Mouse (Mus musculus): ENCODE results near the gene Gm28230.

Gm28230 gene

DNA sequence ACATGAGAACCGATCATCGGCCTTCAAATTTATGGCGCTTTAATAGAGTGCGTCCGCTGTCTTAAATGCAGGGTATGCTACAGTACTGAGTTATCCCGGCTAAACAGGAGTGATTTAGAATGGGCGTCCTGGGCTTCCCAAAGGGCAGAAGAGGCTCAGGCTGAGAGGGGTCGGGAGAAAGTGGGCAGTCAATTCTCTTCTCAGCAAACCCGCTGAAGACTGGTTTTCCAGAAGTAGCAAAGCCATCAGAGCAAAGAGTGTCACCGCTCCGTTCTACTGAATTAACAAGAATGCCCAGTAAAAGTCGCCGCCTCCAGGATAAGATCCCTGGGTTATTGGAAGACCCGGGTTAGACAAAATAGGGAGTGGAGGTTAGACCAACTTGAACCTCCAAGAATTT, 13.3 kb downstream of the Gm28230 start:
- ChIA-PET CTCF (interaction anchor here in 1 of 4 experiments (1.8 kb wide), 1 partner anchor 24 kb away, joined by 8 read pairs; no protein-coding TSS in a partner anchor), POLR2A (interaction anchor here in 1 of 4 experiments (0.6 to 0.7 kb wide), 2 partner anchors 10 to 50 kb away, joined by 3 to 6 read pairs; no protein-coding TSS in a partner anchor)

DNA sequence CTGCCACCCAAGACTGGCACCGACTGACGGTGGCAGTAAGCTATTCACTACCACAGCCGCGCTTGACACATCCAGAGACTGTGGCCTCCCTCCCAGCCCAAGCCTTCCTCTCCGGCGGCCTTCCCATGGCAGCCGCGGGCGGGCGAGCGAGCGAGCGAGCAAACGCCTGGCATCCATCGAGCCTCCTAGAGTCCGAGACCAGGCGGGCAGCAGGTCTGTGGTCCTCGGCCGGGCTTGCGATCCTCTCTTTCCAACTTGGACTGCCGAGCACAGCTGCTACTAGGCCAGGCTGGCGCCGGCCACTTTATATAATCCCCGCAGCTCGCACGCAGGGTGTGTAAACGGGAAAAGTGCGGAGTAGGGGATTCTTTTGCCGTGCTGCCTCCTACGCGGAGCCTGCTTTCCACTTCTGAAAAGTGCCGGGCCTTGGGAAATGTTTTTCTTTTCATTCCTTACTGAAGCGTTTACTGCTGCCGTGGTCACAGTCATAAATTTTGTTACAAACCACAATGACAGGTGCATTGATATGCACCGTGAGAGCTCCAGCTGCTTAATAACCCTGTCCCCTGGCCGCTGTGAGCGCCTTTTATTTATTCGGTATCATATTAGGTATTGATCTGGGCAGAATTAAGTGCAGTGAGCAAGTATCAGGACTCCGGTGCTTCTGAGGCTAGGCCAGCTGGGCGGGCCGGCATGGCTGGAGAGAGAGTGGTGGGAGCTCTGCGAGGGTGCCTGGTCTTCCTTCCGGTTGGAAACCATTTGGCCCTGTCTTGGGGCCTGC, 14.0 kb downstream of the Gm28230 start:
- POLR2A ChIA-PET = interaction anchor here in 1 of 4 experiments (0.6 to 0.7 kb wide), 2 partner anchors 11 to 49 kb away, joined by 3 to 6 read pairs; no protein-coding TSS in a partner anchor
- CTCF ChIA-PET = no interaction called here

DNA sequence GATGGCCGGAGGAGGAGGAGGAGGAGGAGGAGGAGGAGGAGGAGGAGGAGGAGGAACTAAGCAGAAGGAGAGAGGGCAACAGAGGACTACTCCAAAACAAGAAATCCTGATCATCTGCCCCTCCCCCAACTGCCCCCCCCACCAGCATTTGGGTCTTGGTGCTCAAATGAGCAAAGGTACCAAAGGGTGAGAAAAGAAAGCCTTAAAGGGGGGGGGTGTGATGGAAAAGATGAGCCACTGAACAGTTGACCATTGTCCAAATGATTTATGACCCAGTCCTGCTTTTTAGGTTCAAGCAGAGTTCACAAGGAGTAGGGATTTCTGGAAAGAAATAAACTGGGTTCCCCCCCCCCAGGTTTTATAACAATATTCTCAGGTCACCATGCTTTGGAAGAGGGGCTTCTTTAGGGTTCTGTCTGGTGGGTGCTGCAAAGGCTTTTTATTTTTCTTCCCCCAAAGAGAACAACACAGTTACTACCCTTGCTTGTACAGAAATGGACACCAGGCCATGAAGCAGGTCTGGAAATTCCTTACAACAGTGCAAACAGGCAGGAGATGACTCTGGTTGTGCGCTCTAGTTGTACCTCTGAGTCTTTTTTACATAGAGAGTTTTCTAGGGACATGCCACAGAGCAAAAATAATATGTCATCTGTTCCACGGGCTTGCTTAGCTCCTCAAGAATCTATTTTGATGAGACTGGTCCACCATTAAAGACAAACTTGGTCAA, 14.9 kb downstream of the Gm28230 start:
- ChIA-PET POLR2A (interaction anchor here in 1 of 4 experiments (0.5 kb wide), 1 partner anchor 252 kb away, joined by 3 read pairs; no protein-coding TSS in a partner anchor), CTCF (no interaction called here)

DNA sequence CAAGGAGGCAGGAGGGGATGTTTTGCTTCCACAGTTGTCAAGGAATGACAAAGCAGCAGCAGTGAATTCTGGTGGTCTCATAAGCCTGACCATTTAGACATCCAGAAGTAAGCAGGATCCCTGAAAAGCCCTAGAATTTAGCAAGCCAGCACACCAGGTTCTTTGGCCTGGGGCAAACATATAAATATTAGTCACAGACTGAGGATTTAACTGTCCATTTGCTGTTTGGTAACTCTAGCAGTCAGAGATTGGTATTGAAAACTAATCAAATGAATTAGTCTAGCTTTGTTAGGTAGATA, 15.4 kb downstream of the Gm28230 start:
- POLR2A ChIA-PET = interaction anchor here in 1 of 4 experiments (0.5 kb wide), 1 partner anchor 252 kb away, joined by 3 read pairs; no protein-coding TSS in a partner anchor
- CTCF ChIA-PET = no interaction called here

DNA sequence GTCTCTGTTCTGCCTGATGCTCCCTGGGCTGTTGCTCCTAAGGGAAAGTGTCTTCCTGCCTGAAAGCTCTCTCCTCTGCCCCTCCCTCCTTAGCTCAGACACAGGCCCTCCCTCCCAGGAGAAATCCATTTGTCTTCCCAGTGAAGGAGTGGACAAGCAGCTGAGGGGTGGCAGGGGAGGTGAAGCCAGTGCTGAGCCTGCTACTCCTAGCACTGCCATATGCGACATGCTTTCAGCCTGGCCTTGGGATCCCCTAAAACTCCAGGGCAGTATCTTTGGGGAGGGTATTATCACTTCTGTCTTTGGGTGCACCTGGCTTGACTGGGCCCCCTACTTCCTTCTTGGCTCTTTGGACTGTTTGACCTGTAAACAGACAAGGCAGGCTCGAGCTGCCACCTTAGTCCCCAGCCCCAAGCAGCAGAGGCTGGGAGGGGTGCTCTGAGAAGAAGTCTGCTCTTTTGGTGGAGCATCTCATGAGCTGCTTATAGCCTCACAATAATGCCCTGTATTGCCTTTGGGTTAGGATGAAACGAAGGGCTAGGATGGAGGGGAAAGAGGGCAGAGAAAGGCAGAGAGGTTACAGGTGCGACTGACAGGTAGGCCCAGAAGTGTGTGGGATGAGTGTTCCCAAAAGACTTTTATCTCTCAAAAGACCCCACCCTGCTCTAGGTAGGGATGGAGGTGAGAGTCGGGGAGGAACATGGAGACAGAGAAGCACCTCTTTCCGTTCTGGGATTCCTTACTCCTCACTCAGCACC, 19.2 kb downstream of the Gm28230 start:
- ChIA-PET CTCF (interaction anchor here in 1 of 4 experiments (1.1 kb wide), 1 partner anchor 218 kb away, joined by 3 read pairs; no protein-coding TSS in a partner anchor), POLR2A (interaction anchor here in 3 of 4 experiments (0.6 to 1.4 kb wide), 4 partner anchors 10 to 802 kb away, joined by 3 to 4 read pairs (median 4); no protein-coding TSS in a partner anchor)

DNA sequence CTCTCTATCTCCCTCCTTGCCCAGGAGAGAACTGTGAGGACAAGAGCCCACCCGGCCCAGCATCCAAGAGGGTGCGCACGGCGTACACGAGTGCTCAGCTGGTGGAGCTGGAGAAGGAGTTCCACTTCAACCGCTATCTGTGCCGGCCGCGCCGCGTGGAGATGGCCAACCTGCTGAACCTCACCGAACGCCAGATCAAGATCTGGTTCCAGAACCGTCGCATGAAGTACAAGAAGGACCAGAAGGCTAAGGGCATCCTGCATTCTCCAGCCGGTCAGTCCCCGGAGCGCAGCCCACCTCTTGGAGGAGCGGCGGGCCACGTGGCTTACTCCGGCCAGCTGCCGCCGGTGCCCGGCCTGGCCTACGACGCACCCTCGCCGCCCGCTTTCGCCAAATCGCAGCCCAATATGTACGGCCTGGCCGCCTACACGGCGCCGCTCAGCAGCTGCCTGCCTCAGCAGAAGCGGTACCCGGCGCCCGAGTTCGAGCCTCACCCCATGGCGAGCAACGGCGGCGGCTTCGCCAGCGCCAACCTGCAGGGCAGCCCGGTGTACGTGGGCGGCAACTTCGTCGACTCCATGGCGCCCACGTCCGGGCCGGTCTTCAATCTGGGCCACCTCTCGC, 19.9 kb downstream of the Gm28230 start:
- ChIA-PET CTCF (interaction anchor here in 2 of 4 experiments (0.5 to 0.7 kb wide), 2 partner anchors 329 to 1475 kb away, joined by 3 read pairs; partner anchors contain the start of gene Sp9 (in 1 of the 2)), POLR2A (interaction anchor here in 2 of 4 experiments (0.6 to 1.4 kb wide), 3 partner anchors 11 to 802 kb away, joined by 3 to 4 read pairs (median 4); no protein-coding TSS in a partner anchor)

DNA sequence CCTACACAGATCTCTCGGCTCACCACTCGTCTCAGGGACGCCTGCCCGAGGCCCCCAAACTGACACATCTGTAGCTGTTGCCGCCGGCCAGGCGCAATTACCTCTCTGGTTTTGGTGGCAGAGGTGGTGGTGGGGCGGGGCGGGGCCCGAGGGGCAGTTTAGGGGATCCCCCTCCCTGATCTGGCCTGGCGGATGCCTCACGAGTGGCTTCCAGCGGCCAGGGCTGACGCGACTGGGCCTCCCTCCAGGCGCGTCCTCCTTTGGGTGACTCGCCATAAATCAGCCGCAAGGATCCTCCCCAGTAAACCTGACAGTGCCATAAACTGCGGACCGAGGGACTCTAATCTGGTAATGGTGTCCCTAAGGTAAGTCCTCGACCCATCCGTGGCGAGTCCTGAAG, 20.5 kb downstream of the Gm28230 start:
- POLR2A ChIA-PET = no interaction called here

DNA sequence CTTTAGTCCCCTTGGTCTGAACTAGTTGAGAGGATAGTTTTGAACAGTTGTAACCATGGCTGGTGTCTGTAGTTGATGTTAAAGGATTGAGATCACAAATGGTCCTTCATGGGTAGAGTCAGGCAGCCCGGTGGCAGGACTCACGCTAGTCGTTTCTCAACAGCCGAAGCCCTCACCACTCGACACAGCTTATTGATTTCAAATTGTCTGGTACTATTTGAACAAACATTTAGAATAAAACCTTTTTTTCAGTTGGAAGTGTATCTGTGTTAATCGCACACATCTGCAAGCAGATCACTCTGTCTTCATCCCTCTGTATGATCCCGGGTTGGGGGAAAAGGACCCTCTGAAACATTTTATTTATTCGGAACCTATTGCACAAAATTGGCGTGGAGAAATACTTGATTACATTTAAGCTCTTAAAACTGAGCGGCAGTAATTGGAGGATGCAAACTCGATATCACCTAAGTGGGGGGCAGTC, 21.2 kb downstream of the Gm28230 start:
- ChIA-PET CTCF (no interaction called here), POLR2A (no interaction called here)

More for the DNA sequence above, 20.5 kb downstream of the Gm28230 start:
- CTCF ChIA-PET = interaction anchor here in 1 of 4 experiments (0.5 to 0.7 kb wide), 2 partner anchors 244 to 330 kb away, joined by 3 read pairs; no protein-coding TSS in a partner anchor

DNA sequence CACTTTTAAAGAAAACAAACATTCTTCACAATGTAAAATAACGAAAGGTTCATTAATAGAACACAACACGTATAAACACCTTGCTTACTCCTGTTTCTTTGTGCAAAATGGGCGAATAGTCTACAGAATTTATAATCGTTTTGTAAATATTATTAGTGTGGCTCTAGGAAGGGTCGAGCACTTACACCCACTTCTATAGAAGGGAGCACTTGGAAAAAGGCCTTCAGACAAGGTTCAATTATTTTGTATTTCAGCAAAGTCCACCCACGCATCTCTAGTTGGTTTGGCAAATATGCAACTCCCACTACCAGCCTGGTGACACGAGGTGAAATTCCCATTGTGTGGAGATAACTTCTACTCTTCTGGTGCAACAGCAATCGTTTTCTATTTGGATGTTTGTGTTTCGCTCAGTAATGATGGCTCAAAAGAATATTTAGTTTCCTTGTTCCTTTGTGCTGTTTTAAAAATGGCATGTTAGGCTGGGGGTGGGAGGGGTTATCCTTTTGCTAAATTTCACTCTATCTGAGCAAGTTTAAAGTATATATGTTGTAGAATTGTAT, 22.0 kb downstream of the Gm28230 start:
- ChIA-PET POLR2A (interaction anchor here in 2 of 4 experiments (1.0 to 1.2 kb wide), 2 partner anchors 13 to 21 kb away, joined by 3 to 4 read pairs; no protein-coding TSS in a partner anchor), CTCF (interaction anchor here in 1 of 4 experiments (0.6 kb wide), 1 partner anchor 76 kb away, joined by 3 read pairs; no protein-coding TSS in a partner anchor)

DNA sequence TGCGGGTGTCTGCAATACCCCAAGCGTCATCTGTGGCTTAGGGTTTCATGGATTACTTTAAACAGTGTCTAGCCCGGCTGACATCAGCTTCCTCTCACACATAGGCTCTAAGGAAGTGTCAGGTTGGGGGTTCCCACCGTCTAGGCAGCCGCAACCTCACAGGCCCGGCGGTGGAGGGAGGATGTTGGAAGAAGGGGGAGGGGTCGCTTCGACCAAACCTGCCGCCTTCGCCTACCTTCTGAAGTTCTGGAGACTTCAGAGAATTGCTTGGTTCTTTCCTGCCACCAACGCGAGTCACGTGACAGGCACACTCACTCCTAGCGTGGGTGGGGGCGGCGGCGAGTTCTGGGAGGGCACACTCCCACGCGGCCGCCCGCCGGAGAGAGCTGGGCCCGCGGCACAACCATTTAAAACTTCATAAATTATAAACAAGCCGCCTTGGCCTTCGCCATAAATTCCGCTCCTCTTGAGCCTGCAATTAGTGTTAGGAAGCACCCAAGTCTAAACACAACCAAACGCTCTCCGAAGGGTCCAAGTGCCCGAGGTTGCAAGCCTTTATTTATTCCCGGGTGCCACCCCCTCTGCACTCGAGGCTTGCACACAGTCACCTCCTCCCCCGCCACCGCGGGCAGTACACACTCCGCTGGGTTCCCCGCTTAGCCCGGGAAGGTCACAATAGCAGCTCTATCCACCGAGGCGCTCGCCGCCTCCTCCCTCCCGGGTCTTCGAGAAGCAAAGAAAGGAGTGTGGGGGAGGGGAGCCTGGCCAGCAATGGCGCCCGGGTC, 23.0 kb downstream of the Gm28230 start:
- ChIA-PET POLR2A (interaction anchor here in 2 of 4 experiments (1.0 to 1.2 kb wide), 2 partner anchors 12 to 22 kb away, joined by 3 to 4 read pairs; no protein-coding TSS in a partner anchor), CTCF (interaction anchor here in 1 of 4 experiments (0.6 kb wide), 1 partner anchor 77 kb away, joined by 3 read pairs; no protein-coding TSS in a partner anchor)

DNA sequence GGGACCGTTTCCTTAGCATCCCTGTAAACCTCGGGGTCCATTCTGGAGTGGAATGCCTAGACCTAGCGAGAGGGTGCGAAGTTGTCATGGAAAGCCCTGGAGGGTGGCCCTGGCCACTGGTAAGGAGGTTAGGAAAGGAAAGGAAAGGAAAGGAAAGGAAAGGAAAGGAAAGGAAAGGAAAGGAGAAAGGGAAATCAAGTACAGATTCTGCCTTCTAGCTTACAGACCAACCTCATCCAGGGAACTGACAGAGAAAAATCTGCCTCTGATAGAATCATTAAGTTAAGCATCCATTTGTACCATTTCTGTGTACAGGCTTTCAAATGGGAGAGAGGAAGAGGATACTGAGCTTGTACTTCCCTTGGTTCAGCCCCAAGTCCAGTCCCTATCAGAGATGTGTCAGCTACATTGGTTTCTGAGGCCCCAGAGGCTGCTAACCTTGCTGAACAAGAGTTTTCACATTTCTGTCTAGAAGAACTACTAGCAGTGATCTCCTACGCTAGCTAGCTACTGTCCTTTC, 24.3 kb downstream of the Gm28230 start:
- CTCF ChIA-PET = interaction anchor here in 1 of 4 experiments (0.6 kb wide), 1 partner anchor 70 kb away, joined by 5 read pairs; no protein-coding TSS in a partner anchor
- POLR2A ChIA-PET = no interaction called here

DNA sequence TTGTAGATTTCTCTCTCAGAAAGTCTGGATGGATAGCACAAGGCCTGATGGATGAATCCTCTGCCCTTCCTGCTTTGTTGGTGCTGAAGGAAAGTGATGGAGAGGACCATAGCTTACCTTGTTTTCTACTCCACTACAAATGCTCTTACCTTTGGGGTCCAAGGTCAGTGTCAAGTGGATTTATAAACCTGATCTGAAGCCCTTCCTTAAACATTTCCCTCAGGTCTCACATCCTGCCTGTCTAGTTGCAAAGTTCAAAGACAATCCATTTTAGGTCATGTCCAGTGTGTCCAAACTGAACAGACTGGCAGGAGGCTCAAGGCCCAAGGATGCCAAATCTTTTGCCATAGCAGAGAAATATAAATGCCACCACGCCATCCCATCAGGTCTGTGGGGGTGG, 25.3 kb downstream of the Gm28230 start:
- ChIA-PET POLR2A (no interaction called here), CTCF (no interaction called here)

DNA sequence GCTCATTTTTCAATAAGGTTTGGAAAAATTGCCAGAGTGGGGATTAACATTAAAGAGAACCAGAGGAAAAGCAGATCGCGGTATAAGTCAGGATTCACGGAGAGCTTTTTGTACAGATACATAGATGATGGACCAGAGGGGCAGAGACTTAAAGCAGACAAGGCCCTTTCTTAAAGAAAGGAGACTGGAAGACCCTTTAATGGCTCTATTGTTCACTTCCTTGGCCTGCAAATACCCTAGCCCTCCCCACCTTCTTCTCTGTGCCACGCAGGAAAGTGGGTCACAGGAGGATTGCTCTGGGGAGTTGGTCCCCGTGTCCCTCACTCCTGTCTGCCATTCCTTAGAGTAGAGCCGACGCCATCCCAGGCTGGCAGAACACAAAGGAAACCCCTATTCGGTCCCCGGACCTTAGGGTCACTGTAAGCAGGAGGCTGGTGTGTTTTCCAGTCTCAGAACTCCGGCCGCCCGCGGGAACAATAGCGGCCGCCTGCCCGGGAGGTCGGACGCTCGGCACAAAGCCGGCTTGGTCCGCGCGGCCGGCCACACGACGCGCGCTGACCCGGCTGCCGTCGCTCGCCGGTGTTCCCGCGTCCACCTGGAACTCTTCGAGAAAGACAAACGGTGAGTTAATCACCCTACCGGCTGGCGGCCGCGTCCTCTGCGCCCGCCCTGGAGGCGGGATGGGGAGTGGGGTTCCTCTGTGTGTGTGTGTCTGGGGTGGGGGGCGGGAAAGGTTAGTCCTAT, 26.1 kb downstream of the Gm28230 start:
- ChIA-PET CTCF (no interaction called here), POLR2A (interaction anchor here in 1 of 4 experiments (1.4 kb wide), 1 partner anchor 10 kb away, joined by 4 read pairs; the partner anchor contains the start of gene Hoxd1)

DNA sequence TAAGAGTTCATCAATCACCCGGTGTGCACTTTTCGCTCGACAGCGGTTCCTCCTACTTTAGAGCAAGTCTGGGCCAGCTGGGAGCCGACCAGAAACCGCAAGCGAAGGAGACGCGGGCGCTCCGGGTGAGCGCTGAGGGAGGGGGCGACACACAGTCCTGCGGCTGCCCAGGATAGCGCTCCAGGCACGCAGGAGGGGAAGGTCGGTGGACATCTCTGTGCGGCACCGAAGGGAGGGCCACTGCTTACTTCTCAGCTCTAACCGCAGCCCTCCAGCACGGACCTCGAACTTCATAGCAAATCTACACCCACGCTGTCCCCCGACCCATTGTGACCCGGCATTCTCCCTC, 26.6 kb downstream of the Gm28230 start:
- ChIA-PET CTCF (interaction anchor here in 1 of 4 experiments (0.6 kb wide), 1 partner anchor 237 kb away, joined by 4 read pairs; no protein-coding TSS in a partner anchor), POLR2A (interaction anchor here in 2 of 4 experiments (1.2 to 1.4 kb wide), 2 partner anchors 9 to 23 kb away, joined by 3 to 4 read pairs; partner anchors contain the start of gene Hoxd1 (in 1 of the 2))

DNA sequence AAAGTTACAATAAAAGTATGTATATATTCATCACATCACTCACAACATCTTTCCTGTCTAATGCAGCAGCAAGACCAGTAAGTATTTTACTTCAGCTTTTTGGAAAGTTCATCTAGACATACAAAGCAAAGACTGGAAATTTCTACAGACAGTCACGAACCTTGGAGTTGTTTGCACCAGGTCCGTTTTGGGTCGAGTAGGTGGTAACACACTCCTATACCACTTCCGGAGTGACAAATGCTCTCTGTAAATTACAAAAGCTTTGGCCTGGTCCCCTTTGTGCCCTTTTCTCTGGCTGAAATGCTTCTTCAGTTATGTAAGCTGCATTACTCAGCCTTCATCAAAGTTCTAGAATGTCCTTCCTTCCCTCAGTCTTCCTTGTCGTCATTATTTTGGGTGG, 27.2 kb downstream of the Gm28230 start:
- ChIA-PET CTCF (interaction anchor here in 1 of 4 experiments (0.6 kb wide), 1 partner anchor 236 kb away, joined by 4 read pairs; no protein-coding TSS in a partner anchor), POLR2A (interaction anchor here in 2 of 4 experiments (0.9 to 1.4 kb wide), 3 partner anchors 9 to 73 kb away, joined by 3 to 4 read pairs (median 3); partner anchors contain the start of gene Hoxd1 (in 1 of the 2))

DNA sequence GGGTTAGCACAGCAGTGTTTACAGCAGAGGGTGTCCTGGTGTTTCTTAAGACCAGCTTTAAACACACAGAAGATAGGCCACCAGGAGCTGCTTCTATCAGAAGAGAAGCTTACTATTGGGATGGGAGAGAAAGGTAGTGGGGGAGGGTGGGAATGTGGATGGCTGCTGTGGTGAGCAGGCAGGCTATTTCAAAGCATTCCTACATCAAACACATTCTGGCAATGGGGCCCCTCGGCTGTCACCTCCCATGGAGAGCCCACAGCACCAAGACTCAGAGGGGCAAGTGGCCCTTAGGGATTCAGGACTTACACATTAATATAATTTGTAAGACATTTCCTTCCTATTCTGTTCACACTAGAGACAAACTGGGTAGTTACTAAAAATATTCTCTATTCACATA, 33.6 kb downstream of the Gm28230 start:
- POLR2A ChIA-PET = no interaction called here
- CTCF ChIA-PET = interaction anchor here in 1 of 4 experiments (0.6 kb wide), 1 partner anchor 201 kb away, joined by 3 read pairs; no protein-coding TSS in a partner anchor
